Mouse (Mus musculus) intestine, embryonic 14.5 days (tissue): Measurements from ENCODE around the gene Myh10. TPM values are rescaled to one million over a fixed set of nuclear protein-coding genes. Genes with fewer than 3 reads are reported as not detected.
"Not testable (repeated sequence)": the region's sequence is repeated elsewhere in the genome, so short reads cannot be mapped to it uniquely, and the experiment has no call there.

Experiments used
- ATAC-seq: fragments of 200-750 bp; cut with Nextera tagmentation; replicated peaks from 2 replicates; pipeline ENCODE4 v1.8.0; 2017; ENCODE audit warnings: low read depth, moderate number of reproducible peaks, moderate TSS enrichment, moderate library complexity; ENCODE audit not compliant: low FRiP score, low TSS enrichment
- DNase-seq: peaks from one replicate; pipeline ENCODE4 v3.0.0-alpha.2; 2018; ENCODE audit warnings: low spot score
- H3K27ac ChIP-seq: fragments of 300-500 bp; sonication (generic); 2 replicates; pipeline ENCODE4 v1.5.1; 2014; ENCODE audit warnings: low read depth, mild to moderate bottlenecking, control low read depth
- H3K27me3 ChIP-seq: fragments of 300-500 bp; sonication (generic); replicated peaks from 2 replicates; pipeline ENCODE4 v1.6.1; 2014; ENCODE audit warnings: low read length, control low read depth; ENCODE audit not compliant: control insufficient read depth, insufficient read depth
- H3K36me3 ChIP-seq: fragments of 300-500 bp; sonication (generic); 2 replicates; pipeline ENCODE4 v1.6.1; 2014; ENCODE audit warnings: low read length, control low read depth; ENCODE audit not compliant: control insufficient read depth, insufficient read depth
- H3K4me1 ChIP-seq: fragments of 300-500 bp; sonication (generic); replicated peaks from 2 replicates; pipeline ENCODE4 v1.6.1; 2014; ENCODE audit warnings: low read length, control low read depth, mixed read lengths; ENCODE audit not compliant: control insufficient read depth, insufficient read depth
- H3K4me2 ChIP-seq: fragments of 300-500 bp; sonication (generic); 2 replicates; pipeline ENCODE4 v1.6.1; 2014; ENCODE audit warnings: low read length
- H3K4me3 ChIP-seq: fragments of 300-500 bp; sonication (generic); 2 replicates; pipeline ENCODE4 v1.5.1; 2014; ENCODE audit warnings: low read depth, low read length, control low read depth, mixed read lengths
- H3K9ac ChIP-seq: fragments of 300-500 bp; sonication (generic); 2 replicates; pipeline ENCODE4 v1.6.1; 2014; ENCODE audit warnings: mild to moderate bottlenecking, low read length
- H3K9me3 ChIP-seq: fragments of 300-500 bp; sonication (generic); 2 replicates; pipeline ENCODE4 v1.6.1; 2016; ENCODE audit warnings: low read length, control low read depth; ENCODE audit not compliant: control insufficient read depth
- WGBS: fragments of 180-500 bp; shearing (Covaris S2); extraction: QIAGEN DNeasy Blood & Tissue Kit; methylation state at CpG from one replicate; pipeline ENCODE4 v1.1.7; 2014; 5-methylcytosine and 5-hydroxymethylcytosine counted together
- polyA plus RNA-seq: library from polyadenylated mRNA; unstranded; fragments of >200 nt; fragmentation: Nextera tagmentation; extraction: Ambion mirVana; gene quantifications from 2 replicates; pipeline ENCODE4 v1.2.1, GENCODE M21; 2014

The Myh10 gene
- polyA plus RNA-seq, 1 experiment from 2014 or later = 108 TPM

DNA sequence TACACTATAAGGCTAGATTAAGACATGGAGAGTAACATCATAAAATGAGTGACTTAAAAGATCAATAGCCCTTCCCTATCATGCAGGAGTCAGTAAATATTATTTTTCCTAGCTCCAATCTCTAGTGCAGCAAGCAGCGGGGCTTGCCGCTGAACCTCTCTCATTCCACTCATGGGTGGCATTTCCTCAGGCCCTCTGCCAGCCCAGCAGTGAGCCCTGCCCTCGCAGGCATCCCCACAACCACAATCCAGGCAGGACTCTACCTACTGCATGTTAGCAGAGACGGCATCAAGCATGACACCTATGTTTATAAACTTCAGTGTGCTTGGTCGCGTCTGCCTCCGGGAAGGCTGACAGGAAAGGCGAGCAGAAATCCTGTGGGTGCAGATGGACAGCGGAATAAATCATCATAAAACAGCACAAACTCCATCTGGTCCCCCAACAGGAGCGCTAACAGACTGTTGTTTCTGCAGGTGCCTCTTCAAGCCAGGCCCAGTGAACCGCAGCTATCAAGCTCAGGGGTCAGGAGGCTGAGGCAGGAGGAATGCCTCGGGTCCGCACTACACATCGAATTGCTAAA is 128.0 kb downstream of the Myh10 start:
- no peak overlapping the region for H3K27ac ChIP-seq
- 68% methylated on average over 14 of the region's 14 CpGs for WGBS
- H3K9me3 ChIP-seq = no peaks in the 10 kb centered on the region
- no peak overlapping the region for H3K4me2 ChIP-seq
- H3K9ac ChIP-seq = no peak overlapping the region
- no peaks in the 10 kb centered on the region for H3K27me3 ChIP-seq
- ATAC-seq (no peak), DNase-seq (no peak)
- H3K4me1 ChIP-seq = no peaks in the 10 kb centered on the region
- no peak overlapping the region for H3K4me3 ChIP-seq
- peaks cover 74% of the 10 kb centered on the region for H3K36me3 ChIP-seq

- Histone ChIP-seq H3K9me3 (no peaks in the 10 kb centered on the region), H3K27ac (no peak overlapping the region), H3K36me3 (peaks cover 68% of the 10 kb centered on the region), H3K4me3 (no peak overlapping the region), H3K4me1 (no peaks in the 10 kb centered on the region), H3K4me2 (no peak overlapping the region), H3K27me3 (no peaks in the 10 kb centered on the region), H3K9ac (no peak overlapping the region)
- DNase-seq (no peak), ATAC-seq (no peak)
- 85% methylated on average over 15 of the region's 15 CpGs for WGBS
Observed at GRCm38 (mm10) chr11:68822326-68822725, 131.0 kb downstream of the Myh10 start.

GRCm38 (mm10) chr11:68826735-68827134 is 135.4 kb downstream of the Myh10 start:
- DNase-seq (no peak), ATAC-seq (no peak)
- Histone ChIP-seq H3K36me3 (peaks cover 73% of the 10 kb centered on the region), H3K4me1 (no peaks in the 10 kb centered on the region), H3K27me3 (no peaks in the 10 kb centered on the region), H3K4me3 (no peak overlapping the region), H3K4me2 (no peak overlapping the region), H3K27ac (no peak overlapping the region), H3K9me3 (no peaks in the 10 kb centered on the region), H3K9ac (no peak overlapping the region)
- WGBS = 73% methylated on average over 3 of the region's 3 CpGs

DNA sequence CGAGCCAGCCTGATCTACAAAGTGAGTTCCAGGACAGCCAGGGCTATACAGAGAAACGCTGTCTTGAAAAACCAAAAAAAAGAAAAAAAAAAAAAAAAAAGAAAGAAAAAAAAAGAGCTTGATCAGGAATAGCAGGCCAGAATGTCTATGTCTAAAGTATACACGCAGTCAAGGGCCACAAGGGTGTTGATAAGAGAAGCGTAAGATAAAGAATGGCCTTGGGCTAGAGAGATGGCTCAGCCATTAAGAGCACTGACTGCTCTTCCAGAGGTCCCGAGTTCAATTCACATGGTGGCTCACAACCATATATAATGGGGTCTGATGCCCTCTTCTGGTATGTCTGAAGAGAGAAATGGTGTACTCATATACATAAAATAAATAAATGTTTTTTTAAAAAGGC is 140.2 kb downstream of the Myh10 start:
- H3K9ac ChIP-seq, ATAC-seq, H3K4me2 ChIP-seq, H3K4me3 ChIP-seq, DNase-seq, H3K27me3 ChIP-seq, H3K9me3 ChIP-seq, H3K27ac ChIP-seq, H3K4me1 ChIP-seq: not testable (repeated sequence)
- 93% methylated on average over 5 of the region's 5 CpGs for WGBS
- H3K36me3 ChIP-seq = peaks cover 90% of the 10 kb centered on the region

DNA sequence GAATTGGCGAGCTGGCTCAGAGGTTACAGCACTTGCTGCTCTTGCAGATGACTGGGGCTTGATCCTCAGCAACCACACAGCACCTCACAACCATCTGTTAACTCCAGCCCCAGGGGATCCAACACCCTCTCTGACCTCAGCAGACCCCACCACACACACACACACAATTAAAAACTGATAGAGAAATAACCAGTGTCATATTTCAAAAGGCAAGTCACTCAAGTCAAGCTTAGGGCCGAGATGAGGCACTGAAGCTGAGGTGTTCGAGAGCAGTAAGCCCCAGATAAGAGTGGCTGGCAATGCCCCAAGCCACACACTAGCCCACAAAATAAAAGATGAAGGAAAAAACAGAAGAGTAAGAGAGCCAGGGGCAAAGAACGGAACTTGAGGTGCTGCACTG is 141.4 kb downstream of the Myh10 start:
- Histone ChIP-seq H3K27ac (no peak overlapping the region), H3K4me1 (no peaks in the 10 kb centered on the region), H3K4me2 (no peak overlapping the region), H3K9ac (no peak overlapping the region), H3K9me3 (no peaks in the 10 kb centered on the region), H3K4me3 (no peak overlapping the region), H3K36me3 (peaks cover 89% of the 10 kb centered on the region), H3K27me3 (no peaks in the 10 kb centered on the region)
- ATAC-seq (no peak), DNase-seq (no peak)
- 61% methylated on average over 4 of the region's 4 CpGs for WGBS

DNA sequence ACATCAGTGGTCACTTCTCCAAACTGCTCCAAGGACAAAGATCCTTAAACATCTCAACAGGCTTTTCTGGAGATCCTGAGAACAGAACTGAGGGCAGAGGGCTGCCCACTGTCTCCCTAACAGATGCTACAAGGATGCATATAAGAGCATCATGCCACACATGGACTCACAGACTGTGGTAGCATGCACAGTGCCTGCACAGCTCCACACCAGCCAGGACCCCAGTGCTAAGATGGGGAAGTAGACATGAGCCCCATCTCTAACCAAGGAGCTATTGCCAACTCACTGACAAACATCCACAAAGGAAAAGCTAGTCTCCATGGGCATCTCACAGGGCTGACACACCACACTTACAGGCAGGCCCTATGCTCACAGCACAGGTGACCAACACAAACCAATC is 142.2 kb downstream of the Myh10 start:
- Histone ChIP-seq H3K36me3 (peaks cover 86% of the 10 kb centered on the region), H3K4me3 (no peak overlapping the region), H3K27ac (no peak overlapping the region), H3K9me3 (no peaks in the 10 kb centered on the region), H3K27me3 (no peaks in the 10 kb centered on the region), H3K9ac (no peak overlapping the region), H3K4me1 (no peaks in the 10 kb centered on the region), H3K4me2 (no peak overlapping the region)
- ATAC-seq (no peak), DNase-seq (no peak)

DNA sequence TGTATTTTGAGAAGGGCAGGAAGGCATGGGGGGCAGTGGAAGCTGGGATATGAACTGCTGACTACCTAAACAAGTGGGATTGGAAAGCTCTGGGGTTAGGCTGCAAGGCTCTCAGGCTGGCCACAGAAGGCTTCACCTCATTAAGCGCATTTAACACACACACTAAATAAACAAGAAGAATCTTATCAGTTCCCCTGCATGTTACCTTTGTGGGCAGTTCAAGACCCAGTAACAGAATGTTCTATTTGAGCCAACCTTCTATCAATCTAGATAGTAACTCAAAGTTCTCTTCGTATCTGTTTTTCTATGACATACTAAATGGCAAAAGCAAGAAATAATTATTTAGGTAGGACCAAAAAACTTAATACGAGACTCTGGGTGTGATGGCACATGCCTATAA is 143.7 kb downstream of the Myh10 start:
- H3K27me3 ChIP-seq = no peaks in the 10 kb centered on the region
- H3K9me3 ChIP-seq = no peaks in the 10 kb centered on the region
- DNase-seq (no peak), ATAC-seq (no peak)
- H3K9ac ChIP-seq = no peak overlapping the region
- 88% methylated on average over 3 of the region's 3 CpGs for WGBS
- H3K27ac ChIP-seq = no peak overlapping the region
- H3K36me3 ChIP-seq = peaks cover 86% of the 10 kb centered on the region
- H3K4me1 ChIP-seq = no peaks in the 10 kb centered on the region
- no peak overlapping the region for H3K4me3 ChIP-seq
- no peak overlapping the region for H3K4me2 ChIP-seq

DNA sequence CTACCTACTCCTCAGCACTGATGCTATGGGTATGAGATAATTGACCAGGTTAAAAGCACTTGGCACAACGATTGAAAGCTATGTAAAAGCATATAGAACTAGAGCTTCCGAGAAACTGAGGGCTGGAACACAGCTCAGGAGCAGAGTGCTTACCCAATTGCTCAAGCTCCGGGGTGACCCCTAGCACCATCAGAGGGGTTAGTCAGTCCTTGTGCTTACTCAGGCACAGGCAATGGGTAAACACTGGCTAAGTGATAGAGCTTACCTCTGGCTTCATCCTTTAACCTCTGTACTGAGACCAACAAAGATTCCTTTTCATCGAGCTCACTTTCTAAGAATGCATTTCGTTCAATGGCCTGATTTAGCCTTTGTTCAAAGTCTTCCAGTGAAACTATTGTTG is 148.2 kb downstream of the Myh10 start:
- no peak for ATAC-seq
- WGBS = 91% methylated on average over 5 of the region's 5 CpGs

DNA sequence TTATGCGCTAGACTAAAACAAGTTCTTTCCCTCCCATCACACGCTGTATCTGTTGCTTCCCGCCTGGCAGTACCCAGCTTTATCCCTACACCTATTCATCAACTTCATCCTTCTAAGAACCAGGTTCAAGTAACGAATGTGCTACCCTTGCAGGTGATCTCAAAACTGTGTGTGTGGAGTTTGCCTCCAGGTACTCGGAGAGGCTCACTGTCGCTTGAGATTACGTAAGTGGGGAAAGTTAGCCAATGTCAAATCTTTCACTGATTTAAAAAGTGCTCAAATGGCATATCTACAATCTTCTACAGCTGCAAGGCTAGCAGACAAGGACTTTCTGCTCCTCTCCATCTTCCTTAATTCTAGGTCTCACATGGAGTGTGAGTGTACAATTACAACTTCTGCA is 159.5 kb downstream of the Myh10 start:
- Histone ChIP-seq H3K9ac (no peak overlapping the region), H3K4me3 (no peak overlapping the region), H3K27ac (no peak overlapping the region), H3K4me2 (peak overlapping the region; percentile 91), H3K36me3 (no peaks in the 10 kb centered on the region), H3K4me1 (peaks cover 20% of the 10 kb centered on the region), H3K9me3 (no peaks in the 10 kb centered on the region), H3K27me3 (no peaks in the 10 kb centered on the region)
- DNase-seq (no peak), ATAC-seq (no peak)
- WGBS = 77% methylated on average over 7 of the region's 7 CpGs

More for the DNA sequence above, 148.2 kb downstream of the Myh10 start:
- no peak for DNase-seq
- Histone ChIP-seq H3K9ac (no peak overlapping the region), H3K4me3 (no peak overlapping the region), H3K4me1 (no peaks in the 10 kb centered on the region), H3K27me3 (no peaks in the 10 kb centered on the region), H3K4me2 (no peak overlapping the region), H3K36me3 (peaks cover 69% of the 10 kb centered on the region), H3K9me3 (no peaks in the 10 kb centered on the region), H3K27ac (no peak overlapping the region)
